Mouse (Mus musculus) retina, postnatal 7 days (tissue): ENCODE data around the gene Zyx.

Experiments
- DNase-seq: peaks from one replicate; pipeline ENCODE4 v3.0.0-alpha.2; 2012; ENCODE audit warnings: low read depth, low spot score

Gene Zyx

DNA sequence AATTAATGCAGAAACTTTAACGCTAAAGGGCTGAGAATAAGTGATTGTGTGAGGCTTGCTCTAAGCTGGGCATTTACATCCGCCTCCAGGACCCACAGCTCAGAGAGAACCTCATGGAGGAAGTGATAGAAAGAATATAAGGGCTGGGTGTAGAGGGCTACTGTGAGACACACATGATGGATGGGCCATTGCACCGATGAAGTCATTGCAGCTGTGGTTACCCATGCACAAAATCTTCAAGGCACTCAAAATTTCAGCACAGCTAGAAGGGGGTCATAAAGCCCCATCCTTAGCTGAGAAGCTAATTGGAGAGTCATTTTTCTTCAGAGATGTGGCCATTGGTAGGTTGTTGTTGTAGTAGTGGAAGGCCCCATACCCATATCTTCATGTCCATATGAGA is 48.9 kb downstream of the Zyx start:
- no peak for DNase-seq

DNA sequence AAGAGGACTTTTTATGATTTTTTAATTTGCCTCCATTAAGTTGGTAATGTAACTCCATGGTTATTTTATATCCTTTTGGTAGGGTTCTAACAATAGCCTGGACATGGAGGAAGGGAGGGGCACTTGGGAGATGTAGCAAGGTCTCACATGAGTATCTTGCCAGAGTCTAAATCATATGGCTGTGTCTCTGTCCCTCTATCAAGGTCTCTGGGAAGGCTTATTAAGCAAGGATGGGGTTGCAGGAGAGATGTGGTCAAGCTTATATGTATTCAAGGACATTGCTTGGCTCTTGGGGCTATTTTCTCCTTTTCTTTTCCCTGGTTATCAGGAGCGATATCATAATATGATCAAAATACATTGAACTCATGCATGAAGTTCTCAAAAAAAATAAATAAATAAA is 49.6 kb downstream of the Zyx start:
- no peak for DNase-seq

DNA sequence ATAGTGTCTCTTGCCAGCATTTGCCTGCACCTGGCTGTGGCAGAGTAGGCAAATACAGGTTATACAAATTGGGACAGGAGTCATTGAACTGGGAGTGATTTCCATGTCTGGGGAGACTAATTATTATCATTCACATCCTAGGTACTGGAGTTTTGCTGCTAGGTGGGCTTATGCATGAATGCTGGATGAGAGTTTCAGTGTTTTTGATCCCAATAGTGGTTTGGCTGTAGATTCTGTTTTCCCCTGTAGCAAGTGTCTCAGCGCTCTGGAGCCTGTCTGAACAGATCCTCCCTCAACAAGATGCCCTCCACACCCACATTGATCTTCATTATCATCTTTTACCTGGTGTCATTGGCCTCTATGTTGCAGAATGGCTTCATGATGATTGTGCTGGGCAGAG is 50.5 kb downstream of the Zyx start, which contains the start of gene Tas2r143:
Gene Tas2r143 (plus strand): TSS at position 301 of the 400 bp plus-strand sequence.
- DNase-seq, result no peak

DNA sequence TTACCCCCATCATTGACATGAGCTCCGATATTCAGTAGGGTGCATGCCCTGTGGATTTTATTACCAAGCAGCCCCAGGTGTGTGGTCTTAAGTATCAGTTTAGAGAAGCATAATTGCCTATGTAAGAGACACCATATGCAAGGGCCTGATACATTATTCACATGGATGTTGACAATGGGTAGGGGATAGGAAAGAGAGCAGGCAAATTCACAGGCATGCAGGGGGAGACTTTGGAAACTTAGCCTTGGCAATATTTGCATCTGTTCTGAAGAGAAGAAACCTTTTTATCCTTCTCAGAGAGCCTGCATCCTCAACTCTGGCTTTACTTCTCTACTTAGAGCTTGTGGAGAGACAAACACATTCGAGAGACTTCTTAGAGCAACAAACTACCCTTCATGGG is 55.7 kb downstream of the Zyx start, which contains the start of gene Tas2r135:
Gene Tas2r135 (plus strand): TSS at position 301 of the 400 bp plus-strand sequence.
- DNase-seq, result no peak
